Mouse (Mus musculus): Measurements from ENCODE around the gene Limch1.

Gene Limch1

GRCm38 (mm10) chr5:66989531-66989930 lies 243.9 kb downstream of the Limch1 start:
- DNase-seq = no peak

- no peak for DNase-seq
Observed at GRCm38 (mm10) chr5:66992401-66992800, 246.8 kb downstream of the Limch1 start.

GRCm38 (mm10) chr5:66993076-66993475 lies 247.4 kb downstream of the Limch1 start:
- no peak for DNase-seq

- DNase-seq = no peak
Observed at GRCm38 (mm10) chr5:66996124-66996523, 250.5 kb downstream of the Limch1 start.

- peak; percentile 91 for DNase-seq
Observed at GRCm38 (mm10) chr5:66996886-66997599, 251.4 kb downstream of the Limch1 start.

GRCm38 (mm10) chr5:66997600-66997930 lies 251.9 kb downstream of the Limch1 start:
- no peak for DNase-seq

GRCm38 (mm10) chr5:66998341-66998740 lies 252.7 kb downstream of the Limch1 start:
- no peak for DNase-seq

- no peak for DNase-seq
Observed at GRCm38 (mm10) chr5:67002346-67002745, 256.7 kb downstream of the Limch1 start.

- no peak for DNase-seq
Observed at GRCm38 (mm10) chr5:67004619-67005018, 259.0 kb downstream of the Limch1 start.

GRCm38 (mm10) chr5:67011043-67011870 lies 265.6 kb downstream of the Limch1 start:
- no peak for DNase-seq

- no peak for DNase-seq
Observed at GRCm38 (mm10) chr5:67011985-67012384, 266.4 kb downstream of the Limch1 start.

- no peak for DNase-seq
Observed at GRCm38 (mm10) chr5:67013926-67014325, 268.3 kb downstream of the Limch1 start.

GRCm38 (mm10) chr5:67016450-67016849 lies 270.8 kb downstream of the Limch1 start:
- peak; percentile 84 for DNase-seq

GRCm38 (mm10) chr5:67024459-67025050 lies 278.9 kb downstream of the Limch1 start:
- DNase-seq = no peak

- peak; percentile 74 for DNase-seq
Observed at GRCm38 (mm10) chr5:67025095-67025494, 279.5 kb downstream of the Limch1 start.

- DNase-seq = no peak
Observed at GRCm38 (mm10) chr5:67025581-67025980, 280.0 kb downstream of the Limch1 start.

- DNase-seq = no peak
Observed at GRCm38 (mm10) chr5:67028786-67029185, 283.2 kb downstream of the Limch1 start.

GRCm38 (mm10) chr5:67029946-67030345 lies 284.3 kb downstream of the Limch1 start:
- no peak for DNase-seq

GRCm38 (mm10) chr5:67032601-67033000 lies 287.0 kb downstream of the Limch1 start:
- no peak for DNase-seq

GRCm38 (mm10) chr5:67043932-67044331 lies 298.3 kb downstream of the Limch1 start:
- DNase-seq = no peak

GRCm38 (mm10) chr5:67048003-67048402 lies 302.4 kb downstream of the Limch1 start:
- DNase-seq = peak; percentile 67

- no peak for DNase-seq
Observed at GRCm38 (mm10) chr5:67057803-67058202, 312.2 kb downstream of the Limch1 start.

GRCm38 (mm10) chr5:67060519-67060918 lies 314.9 kb downstream of the Limch1 start:
- no peak for DNase-seq

- no peak for DNase-seq
Observed at GRCm38 (mm10) chr5:67063596-67063995, 318.0 kb downstream of the Limch1 start.

All from kidney, postnatal 10 days (tissue).